Mouse (Mus musculus): ENCODE data around the gene Tnip1. TPM values are rescaled to one million over a fixed set of nuclear protein-coding genes. Genes with fewer than 3 reads are reported as not detected.
A peak's percentile ranks its signal among the peaks of the same experiment; 100 is the strongest.

Gene Tnip1
- total and polyA plus RNA-seq, 3 experiments: 36.1 to 137 (median 67.8) TPM

DNA sequence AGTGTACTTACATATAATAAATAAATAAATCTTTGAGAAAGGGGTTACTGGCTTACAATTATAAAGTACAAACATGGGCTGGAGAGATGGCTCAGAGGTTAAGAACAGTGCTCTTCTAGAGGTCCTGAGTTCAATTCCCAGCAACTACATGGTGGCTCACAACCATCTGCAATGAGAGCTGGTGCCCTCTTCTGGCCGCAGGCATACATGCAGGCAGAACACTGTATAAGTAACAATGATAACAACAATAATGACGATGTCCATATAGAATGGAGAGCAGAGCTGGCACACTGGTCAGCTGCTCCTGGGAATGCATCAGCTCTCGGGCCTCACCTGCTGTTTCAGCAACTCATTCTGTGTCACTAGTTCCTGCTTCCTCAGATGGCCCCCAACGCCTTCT lies 44.4 kb downstream of the Tnip1 start:
- H3K4me1 ChIP-seq (ENCODE audit: control insufficient read depth in 1 of 2, insufficient read depth in 2 of 2): peaks cover 0 to 20% of the 10 kb centered on the region in 2 experiments; a peak in 2 of 4 replicates
- no peak overlapping the region for H3K27ac ChIP-seq (ENCODE audit: insufficient read depth, low read depth)
- H3K9ac ChIP-seq (ENCODE audit: insufficient read depth, low read depth): no peak overlapping the region
- dilution Hi-C loops (cut with MboI; ENCODE audit: extremely low pct_ligation_motif_present, extremely low pct_unique_long_range_greater_than_20kb, low sequenced_read_pairs): no loop called here
- H3K27me3 ChIP-seq (replicated peaks): no peaks in the 10 kb centered on the region
- peaks cover 91 to 97% of the 10 kb centered on the region in 2 experiments for H3K36me3 ChIP-seq (replicated peaks in 1 of 2; ENCODE audit: control insufficient read depth in 1 of 2, insufficient read depth in 1 of 2, low read length in 1 of 2)
- in situ Hi-C loops (cut with MboI; ENCODE audit: low pct_ligation_motif_present, low pct_unique_long_range_greater_than_20kb, low sequenced_read_pairs): no loop called here
- DNase-seq (ENCODE audit: extremely low read depth): no peak
- TF ChIP-seq POLR2AphosphoS2 (IDR thresholded peaks at IDR 0.05; ENCODE audit: low read depth, low read length) (no peak), GABPA (IDR thresholded peaks at IDR 0.05; ENCODE audit: insufficient replicate concordance, low read depth, low read length) (no peak), CTCF (conservative IDR thresholded peaks at IDR 0.05 in 1 of 2, IDR thresholded peaks at IDR 0.05 in 1 of 2; ENCODE audit: low read depth in 2 of 2, low read length in 2 of 2) (peak; percentile 57 to 64), SIN3A (IDR thresholded peaks at IDR 0.05; ENCODE audit: low read length) (no peak), SMC3 (IDR thresholded peaks at IDR 0.05; ENCODE audit: low read depth, low read length) (peak; percentile 52), USF2 (conservative IDR thresholded peaks at IDR 0.05; ENCODE audit: low read depth, low read length) (no peak), RAD21 (IDR thresholded peaks at IDR 0.05; ENCODE audit: low read depth, low read length) (peak; percentile 29), ELF1 (IDR thresholded peaks at IDR 0.05; ENCODE audit: low read depth, low read length) (no peak), TCF12 (IDR thresholded peaks at IDR 0.05; ENCODE audit: low read depth, low read length) (no peak), UBTF (IDR thresholded peaks at IDR 0.05; ENCODE audit: low read depth, low read length) (no peak), JUND (conservative IDR thresholded peaks at IDR 0.05; ENCODE audit: low read depth, low read length) (no peak), POLR2A (IDR thresholded peaks at IDR 0.05; ENCODE audit: low read depth, low read length) (no peak), PAX5 (IDR thresholded peaks at IDR 0.05; ENCODE audit: low read length) (no peak), HCFC1 (IDR thresholded peaks at IDR 0.05; ENCODE audit: low read depth, low read length) (no peak), JUN (IDR thresholded peaks at IDR 0.05; ENCODE audit: insufficient read depth, low read depth, low read length) (no peak), CHD2 (IDR thresholded peaks at IDR 0.05; ENCODE audit: low read length) (no peak)
- H3K4me2 ChIP-seq (ENCODE audit: insufficient read depth, low read depth, poor library complexity, severe bottlenecking): no peak overlapping the region
- peaks cover 3% of the 10 kb centered on the region for H3K9me3 ChIP-seq (replicated peaks; ENCODE audit: low read length)
- H3K4me3 ChIP-seq (replicated peaks in 1 of 3; ENCODE audit: low read depth in 2 of 3, low read length in 2 of 3, poor library complexity in 1 of 3): no peak overlapping the region
- no peaks in the 10 kb centered on the region for H3K79me2 ChIP-seq (replicated peaks; ENCODE audit: control insufficient read depth, extremely low read depth, insufficient read depth, poor library complexity, severe bottlenecking)

DNA sequence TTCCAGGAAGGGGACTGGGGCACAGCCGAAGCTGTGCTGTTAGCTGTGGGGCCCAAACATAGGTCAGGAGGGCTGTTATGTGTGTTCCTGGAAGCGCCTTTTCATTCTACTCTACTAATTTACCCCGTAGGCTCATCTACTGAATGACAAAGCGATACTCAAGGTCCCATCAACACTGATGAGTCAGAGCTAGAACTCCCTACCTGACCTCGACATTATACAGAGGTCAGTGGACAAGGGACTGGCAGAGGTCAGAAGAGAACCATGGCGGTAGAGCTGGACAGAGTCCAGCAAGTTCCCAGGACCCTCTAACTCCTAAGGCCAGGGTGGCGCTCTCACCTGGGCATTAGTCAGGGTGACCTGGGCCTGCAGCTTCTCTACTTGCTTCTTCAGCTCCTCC lies 45.3 kb downstream of the Tnip1 start:
- Histone ChIP-seq H3K9me3 (replicated peaks; ENCODE audit: low read length) (peaks cover 3% of the 10 kb centered on the region), H3K4me3 (replicated peaks in 1 of 3; ENCODE audit: low read depth in 2 of 3, low read length in 2 of 3, poor library complexity in 1 of 3) (no peak overlapping the region), H3K36me3 (replicated peaks in 1 of 2; ENCODE audit: control insufficient read depth in 1 of 2, insufficient read depth in 1 of 2, low read length in 1 of 2) (peaks cover 91 to 97% of the 10 kb centered on the region in 2 experiments), H3K79me2 (replicated peaks; ENCODE audit: control insufficient read depth, extremely low read depth, insufficient read depth, poor library complexity, severe bottlenecking) (no peaks in the 10 kb centered on the region), H3K4me1 (ENCODE audit: control insufficient read depth in 1 of 2, insufficient read depth in 2 of 2) (peaks cover 0 to 11% of the 10 kb centered on the region in 2 experiments; a peak in 2 of 4 replicates), H3K27me3 (replicated peaks) (no peaks in the 10 kb centered on the region), H3K9ac (ENCODE audit: insufficient read depth, low read depth) (no peak overlapping the region), H3K4me2 (ENCODE audit: insufficient read depth, low read depth, poor library complexity, severe bottlenecking) (no peak overlapping the region), H3K27ac (ENCODE audit: insufficient read depth, low read depth) (no peak overlapping the region)
- DNase-seq (ENCODE audit: extremely low read depth): no peak
- in situ Hi-C loops (cut with MboI; ENCODE audit: low pct_ligation_motif_present, low pct_unique_long_range_greater_than_20kb, low sequenced_read_pairs) (no loop called here), dilution Hi-C loops (cut with MboI; ENCODE audit: extremely low pct_ligation_motif_present, extremely low pct_unique_long_range_greater_than_20kb, low sequenced_read_pairs) (no loop called here)
- TF ChIP-seq CHD1 (IDR thresholded peaks at IDR 0.05; ENCODE audit: low read depth, low read length) (no peak), EP300 (IDR thresholded peaks at IDR 0.05; ENCODE audit: low read length) (no peak), E2F4 (IDR thresholded peaks at IDR 0.05; ENCODE audit: insufficient replicate concordance, low read depth, low read length) (no peak), USF1 (IDR thresholded peaks at IDR 0.05; ENCODE audit: low read depth, low read length) (no peak), TBP (conservative IDR thresholded peaks at IDR 0.05; ENCODE audit: low read depth, low read length) (no peak), JUND (conservative IDR thresholded peaks at IDR 0.05; ENCODE audit: low read depth, low read length) (no peak), JUN (IDR thresholded peaks at IDR 0.05; ENCODE audit: insufficient read depth, low read depth, low read length) (no peak), ETS1 (conservative IDR thresholded peaks at IDR 0.05; ENCODE audit: low read depth, low read length) (no peak), POLR2AphosphoS2 (IDR thresholded peaks at IDR 0.05; ENCODE audit: low read depth, low read length) (no peak), SIN3A (IDR thresholded peaks at IDR 0.05; ENCODE audit: low read length) (no peak), GABPA (IDR thresholded peaks at IDR 0.05; ENCODE audit: insufficient replicate concordance, low read depth, low read length) (no peak), RCOR1 (conservative IDR thresholded peaks at IDR 0.05; ENCODE audit: low read depth, low read length) (no peak), MAFK (IDR thresholded peaks at IDR 0.05; ENCODE audit: insufficient replicate concordance, low read length) (no peak), USF2 (conservative IDR thresholded peaks at IDR 0.05; ENCODE audit: low read depth, low read length) (no peak), BHLHE40 (IDR thresholded peaks at IDR 0.05; ENCODE audit: low read depth, low read length) (no peak), CTCF (conservative IDR thresholded peaks at IDR 0.05 in 1 of 2, IDR thresholded peaks at IDR 0.05 in 1 of 2; ENCODE audit: low read depth in 2 of 2, low read length in 2 of 2) (no peak)
